Mouse (Mus musculus): ENCODE data around the gene Tspo2.
A peak's percentile ranks its signal among the peaks of the same experiment; 100 is the strongest.
"Not testable (repeated sequence)": the region's sequence is repeated elsewhere in the genome, so short reads cannot be mapped to it uniquely, and the experiment has no call there.

The Tspo2 gene

DNA sequence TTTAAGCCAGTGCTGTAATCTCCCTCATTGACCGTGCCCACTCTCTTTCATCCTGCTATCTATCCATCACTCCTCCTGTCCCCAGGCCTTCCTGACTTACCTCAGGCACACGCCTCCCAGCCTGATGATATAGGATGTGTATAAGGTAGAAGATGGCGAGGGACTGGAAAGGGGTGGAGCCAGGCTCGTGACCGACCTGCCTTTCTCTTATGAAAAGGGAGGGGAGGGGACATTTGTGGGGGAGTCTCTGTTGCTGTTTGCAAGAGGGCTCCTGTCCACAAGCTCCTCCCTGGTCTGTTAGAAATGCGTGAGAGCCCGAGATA, at the start of gene Tspo2:
Gene Tspo2 (minus strand): TSS at position 170 of the 323 bp plus-strand sequence.
- DNase-seq (ENCODE audit: low spot score) = no peak

DNA sequence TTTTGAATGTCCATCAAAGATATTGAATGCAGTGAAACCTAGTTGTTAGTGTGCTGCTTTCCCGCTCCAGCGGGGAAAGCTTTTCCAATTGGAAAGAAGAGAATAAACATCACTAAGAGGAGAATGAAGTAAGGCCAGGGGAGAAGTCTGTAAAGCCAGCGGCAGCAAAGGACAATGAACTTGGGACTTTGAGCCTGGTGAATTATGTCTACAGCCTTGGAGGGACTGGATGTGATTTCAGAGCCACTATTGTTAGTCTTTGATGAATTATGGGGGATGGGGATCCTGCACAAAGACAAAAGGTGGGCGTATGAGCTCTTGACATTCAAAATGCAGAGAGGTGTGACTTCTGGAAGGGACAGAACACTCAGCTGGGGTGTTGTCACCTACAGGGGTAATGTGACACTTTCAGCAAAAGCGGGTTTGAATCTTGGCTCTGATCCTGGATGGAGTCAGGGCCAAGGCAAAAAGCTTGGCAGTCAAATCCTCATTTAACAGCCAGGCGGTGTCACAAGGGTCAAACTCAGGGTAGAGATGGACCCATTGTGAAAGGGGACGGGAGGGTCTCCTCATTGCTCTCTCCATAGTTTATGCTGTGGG, 49.6 kb upstream of the Tspo2 start:
- DNase-seq (ENCODE audit: low spot score) = no peak

DNA sequence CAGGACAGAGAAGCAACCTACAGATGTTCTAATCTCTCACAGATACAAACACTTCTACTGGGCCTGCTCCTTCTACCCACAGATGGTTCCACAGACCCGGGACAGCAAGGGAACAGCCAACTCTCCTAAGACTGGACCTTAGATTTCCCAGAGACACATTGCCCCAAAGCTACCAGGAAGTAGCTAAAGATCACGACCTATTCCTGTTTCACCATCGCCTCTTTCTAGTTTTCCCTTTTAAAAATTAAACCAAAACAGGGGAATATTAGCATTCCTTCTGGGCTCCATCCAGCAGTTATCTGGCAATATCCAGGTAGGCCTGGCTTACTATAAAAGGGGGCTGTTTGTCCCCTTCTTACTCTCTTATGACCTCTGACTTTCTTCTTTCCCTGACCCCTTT, 46.7 kb upstream of the Tspo2 start:
- no peak for DNase-seq (ENCODE audit: low spot score)

DNA sequence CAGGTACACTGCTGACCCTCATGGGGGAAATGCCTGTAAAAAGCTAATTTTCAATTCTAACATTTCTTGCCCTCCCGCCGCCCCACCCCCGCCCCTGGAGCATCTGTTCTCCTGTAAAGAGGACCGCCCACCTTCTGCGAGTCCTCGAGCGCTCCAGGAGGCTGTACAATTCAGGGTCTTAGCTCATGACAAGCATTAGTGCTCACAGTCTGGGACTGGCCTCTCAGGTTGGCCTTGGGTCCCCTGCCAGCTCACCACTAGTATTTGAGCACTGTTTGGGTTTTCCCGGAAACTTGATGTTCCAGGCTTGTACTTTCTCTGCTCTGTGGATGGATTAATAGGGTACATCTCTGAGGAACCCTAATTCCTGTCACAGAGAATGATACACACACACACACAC, 42.7 kb upstream of the Tspo2 start:
- DNase-seq (ENCODE audit: low spot score) = no peak

DNA sequence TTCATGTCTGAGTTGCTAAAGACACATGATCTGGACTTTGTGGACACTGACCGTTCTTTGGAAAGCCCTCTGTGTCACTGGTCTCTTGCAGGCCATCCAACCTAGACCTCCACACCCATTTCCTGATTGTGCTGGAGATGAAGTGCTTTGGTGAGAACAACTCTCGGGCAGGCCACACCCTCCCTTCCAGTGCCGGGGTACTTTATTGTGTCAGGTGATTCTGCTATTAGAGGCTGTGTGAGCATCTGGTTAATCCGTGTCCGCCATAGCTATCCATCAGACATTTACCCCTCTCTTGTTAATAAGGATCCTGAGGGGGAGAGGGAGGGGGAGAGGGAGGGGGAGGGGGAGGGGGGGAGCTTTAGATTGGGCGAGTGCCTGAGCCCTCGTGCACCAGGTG, 42.3 kb upstream of the Tspo2 start:
- DNase-seq (ENCODE audit: low spot score) = no peak

DNA sequence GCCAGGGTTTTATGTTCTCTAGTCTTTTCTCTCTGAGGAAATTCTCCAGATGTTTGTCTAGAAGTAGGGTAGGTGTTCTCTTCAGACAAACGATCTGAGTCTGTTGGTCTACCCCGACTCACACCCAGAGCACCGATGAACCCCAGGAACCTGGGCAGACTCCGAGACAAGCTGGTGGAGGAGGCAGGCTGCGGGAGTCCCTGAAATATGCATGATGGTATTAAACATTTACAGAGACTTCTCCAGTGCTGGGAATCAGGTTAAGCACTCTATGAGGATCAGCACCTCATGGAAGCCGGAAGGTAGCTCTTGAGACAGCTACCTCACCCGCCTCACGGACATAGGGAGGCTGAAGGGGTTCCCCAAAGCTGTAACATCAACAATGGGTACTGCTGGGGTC, 41.3 kb upstream of the Tspo2 start:
- DNase-seq (ENCODE audit: low spot score) = no peak

DNA sequence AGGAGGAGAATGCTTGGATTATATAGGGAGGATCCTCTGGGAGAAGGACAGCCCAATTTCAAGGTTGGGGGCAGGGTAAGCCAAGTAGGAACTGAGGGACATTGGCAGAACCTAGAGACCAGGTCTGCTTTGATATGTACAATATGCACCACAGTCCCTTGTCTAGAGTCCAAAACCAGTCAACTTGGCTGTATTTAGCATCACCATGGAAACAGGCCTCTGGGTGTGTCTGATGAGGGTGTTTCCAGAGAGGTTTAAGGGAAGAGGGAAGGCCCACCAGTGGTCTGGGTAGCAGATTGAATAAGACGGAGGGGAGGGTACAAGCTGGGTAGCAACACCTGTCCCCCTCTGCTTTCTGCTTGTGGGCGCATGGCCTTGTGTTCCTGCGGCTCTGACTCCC, 38.1 kb upstream of the Tspo2 start:
- DNase-seq (ENCODE audit: low spot score) = no peak

DNA sequence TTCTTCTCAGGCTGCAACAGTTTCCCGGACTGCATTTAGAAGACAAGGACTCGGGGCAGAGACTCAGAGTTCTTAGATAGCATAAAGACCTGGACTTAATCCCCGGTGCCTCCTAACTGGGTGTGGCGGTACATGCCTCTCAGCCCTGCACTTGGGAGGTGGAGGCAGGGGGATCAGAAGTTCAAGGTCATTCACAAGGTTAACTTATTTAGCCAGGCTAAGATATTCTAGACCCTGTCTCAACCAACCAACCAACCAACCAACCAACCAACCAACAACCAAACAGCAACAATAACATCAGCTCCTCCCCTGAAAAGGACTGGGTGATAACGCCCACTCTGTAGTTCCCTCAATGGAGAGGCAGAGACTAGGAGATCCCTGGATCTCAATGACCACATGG, 32.9 kb upstream of the Tspo2 start:
- DNase-seq (ENCODE audit: low spot score) = no peak

DNA sequence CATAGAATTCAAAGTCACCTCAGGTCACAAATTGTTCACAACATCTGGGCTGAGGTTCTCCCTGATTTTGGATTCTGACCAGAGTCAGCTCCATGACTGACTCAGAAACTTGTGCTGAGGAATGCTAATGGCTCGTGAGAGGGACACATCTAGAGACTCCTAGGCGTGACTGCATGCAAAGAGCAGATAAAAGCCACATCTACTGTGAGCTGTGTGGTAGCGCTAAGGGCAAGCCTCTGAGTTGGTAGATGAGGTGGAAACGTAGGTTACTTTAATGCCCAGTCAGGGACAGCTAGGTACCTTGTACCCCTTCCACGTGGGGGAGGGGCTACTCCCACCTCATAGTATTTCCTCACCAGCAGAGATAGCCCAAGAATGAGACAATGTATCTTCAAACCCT, 32.4 kb upstream of the Tspo2 start:
- DNase-seq (ENCODE audit: low spot score) = peak; percentile 50

DNA sequence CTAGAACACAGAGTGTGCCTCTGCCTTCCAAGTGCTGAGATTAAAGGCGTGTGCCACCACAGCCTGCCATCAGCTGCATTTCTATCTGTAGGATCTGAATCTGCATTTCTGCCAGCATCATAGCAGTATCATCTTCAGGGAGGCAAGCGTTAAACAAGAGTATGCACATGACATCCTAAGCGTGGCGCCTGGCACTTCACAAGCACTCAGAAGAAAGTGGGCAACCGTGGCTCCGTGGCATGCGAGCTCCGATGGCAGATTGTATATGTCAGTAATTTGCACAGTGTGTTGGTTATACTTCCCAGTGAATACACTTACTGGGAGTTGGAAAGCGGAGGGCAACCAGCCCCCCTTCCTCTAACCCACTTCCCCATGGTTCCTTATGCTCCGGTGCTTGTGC, 28.6 kb upstream of the Tspo2 start:
- no peak for DNase-seq (ENCODE audit: low spot score)

DNA sequence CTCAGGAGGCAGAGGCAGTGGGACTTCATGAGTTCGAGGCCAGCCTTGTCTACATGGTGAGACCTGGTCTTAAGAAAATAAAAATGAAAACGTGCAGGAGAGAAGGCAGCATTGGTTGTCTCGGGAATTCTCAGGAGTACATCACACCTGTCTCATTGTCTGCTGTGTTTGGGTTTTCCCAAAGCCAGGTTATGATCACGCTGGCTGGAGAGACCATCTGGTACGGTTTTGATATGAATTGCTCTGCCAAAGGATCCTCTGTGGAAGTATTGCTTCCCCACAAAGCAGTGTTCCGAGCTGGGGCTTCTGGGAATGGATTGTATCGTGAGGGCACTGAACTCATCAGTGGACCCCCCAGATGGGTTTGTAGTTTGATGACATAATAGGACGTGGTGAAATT, 24.1 kb upstream of the Tspo2 start:
- DNase-seq (ENCODE audit: low spot score) = no peak

DNA sequence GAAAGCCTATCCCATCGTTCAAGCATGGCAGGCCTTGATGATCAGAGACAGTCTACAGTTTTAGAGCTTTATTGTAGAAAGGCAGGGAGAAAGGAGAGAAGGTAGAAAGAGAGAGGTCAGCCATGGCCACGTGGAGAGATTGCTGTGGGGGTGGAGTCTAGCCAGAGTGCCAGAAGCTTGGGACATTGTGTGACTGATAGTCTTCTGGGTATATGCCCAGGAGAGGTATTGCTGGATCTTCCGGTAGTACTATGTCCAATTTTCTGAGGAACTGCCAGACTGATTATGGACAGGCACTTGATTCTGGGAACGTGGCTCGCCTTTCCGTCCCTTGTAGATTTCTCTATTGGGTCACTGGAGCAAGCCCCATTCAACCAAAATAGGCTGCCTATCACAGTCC, 23.0 kb upstream of the Tspo2 start:
- not testable (repeated sequence) for DNase-seq (ENCODE audit: low spot score)

DNA sequence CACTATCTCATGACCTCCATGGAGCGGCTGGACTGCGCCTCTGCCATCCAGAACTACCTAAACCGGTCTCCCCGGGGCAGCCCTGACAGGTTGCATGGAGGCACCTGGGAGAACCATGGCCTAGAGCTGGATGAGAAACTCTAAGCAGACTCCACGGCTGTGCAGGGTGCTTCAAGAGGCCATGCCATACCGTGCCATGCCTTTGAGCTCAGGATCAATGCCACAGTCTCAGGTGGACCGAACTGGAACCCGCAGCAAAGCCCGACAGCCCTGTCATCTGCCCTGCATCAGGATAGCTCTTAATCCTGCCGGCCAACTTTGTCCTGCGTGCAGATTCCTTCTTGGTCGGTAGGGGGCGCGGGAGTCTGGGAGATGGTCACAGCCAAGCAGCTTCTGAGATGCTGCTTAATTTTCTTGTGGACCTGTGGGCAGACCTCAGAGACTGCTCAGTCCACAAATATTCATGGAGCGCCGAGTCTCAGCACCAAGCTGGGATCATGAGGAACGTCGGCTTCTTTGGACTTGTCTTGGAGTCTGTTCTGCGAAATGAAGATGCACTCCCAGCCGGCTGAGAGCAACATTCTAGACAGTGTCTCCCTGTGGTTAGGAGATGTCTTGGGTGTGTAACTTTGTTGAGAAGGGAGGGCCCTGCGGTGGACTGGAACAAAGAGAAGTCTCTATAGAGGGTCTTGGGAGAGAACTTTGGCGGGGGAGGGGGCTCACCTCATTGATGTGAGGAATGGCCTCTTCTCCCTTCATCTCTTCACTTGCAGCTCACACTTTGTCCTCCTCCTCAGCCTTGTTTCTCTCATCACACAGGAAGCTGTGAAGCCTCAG, 16.3 kb upstream of the Tspo2 start:
- DNase-seq (ENCODE audit: low spot score) = peak; percentile 71

DNA sequence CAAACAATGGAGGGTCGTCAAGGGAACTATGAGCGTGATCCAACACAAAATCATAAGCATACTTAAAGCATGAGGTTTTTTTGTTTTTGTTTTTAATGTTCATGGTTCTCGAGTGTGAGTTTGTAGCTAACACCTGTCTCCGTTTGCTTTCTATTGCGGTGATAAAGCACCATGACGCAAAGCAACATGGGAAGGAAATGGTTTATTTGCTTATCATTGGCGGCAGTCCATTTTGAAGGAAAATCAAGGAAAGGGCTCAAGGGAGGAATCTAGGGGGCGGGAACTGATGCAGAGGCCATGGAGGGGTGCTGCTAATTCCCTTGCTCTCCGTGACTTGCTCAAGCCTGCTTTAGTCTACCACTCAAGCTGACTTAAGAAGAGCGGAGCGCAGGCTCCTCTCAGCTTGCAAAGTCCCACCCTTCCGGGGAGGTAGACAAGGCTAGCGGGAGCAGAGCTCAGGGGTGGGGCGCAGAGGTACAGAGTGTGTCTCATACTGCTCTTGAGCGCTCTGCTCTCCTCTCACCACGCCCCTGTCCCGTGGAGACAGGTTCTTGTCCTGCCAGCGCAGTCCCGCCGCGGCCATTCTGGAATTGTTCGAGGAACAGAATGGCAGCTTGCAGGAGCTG, 15.6 kb upstream of the Tspo2 start:
- no peak for DNase-seq (ENCODE audit: low spot score)

DNA sequence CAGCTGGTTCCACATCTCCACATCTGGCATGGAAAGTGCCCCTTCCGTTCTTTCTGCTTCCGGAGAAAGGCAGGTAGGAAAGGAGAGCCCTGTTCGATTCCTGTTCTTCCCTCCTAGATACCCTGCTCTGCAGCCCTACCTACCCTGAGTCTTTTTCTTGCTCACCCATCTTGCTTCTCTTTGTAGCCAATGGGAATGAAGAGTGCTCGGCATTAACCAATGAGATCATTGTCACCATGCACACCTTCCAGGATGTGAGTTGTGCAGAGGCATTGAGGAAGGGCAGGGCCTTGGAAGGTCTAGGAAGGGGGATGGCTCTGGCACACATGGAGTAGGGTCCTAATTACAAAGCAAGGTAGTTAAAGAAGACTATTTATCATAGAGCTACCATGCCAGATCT, 12.1 kb upstream of the Tspo2 start:
- no peak for DNase-seq (ENCODE audit: low spot score)

DNA sequence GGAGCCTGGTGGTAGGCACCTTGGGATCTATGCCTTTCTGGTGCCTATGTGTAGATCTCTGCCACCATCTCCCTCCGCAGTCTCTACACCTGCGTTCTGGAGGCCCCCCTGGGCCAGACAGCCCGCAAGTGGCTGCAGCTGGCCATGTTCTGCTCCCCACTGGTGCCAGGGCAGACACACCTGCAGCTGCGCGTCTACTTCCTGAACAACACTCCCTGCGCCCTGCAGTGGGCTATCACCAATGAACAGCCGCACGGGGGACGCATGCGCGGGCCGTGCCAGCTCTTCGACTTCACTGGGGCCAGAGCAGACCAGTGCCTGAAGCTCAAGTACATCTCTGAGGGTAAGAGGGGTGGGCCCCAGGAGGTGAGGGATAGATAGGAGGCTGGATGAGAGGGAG, 10.8 kb upstream of the Tspo2 start:
- no peak for DNase-seq (ENCODE audit: low spot score)

DNA sequence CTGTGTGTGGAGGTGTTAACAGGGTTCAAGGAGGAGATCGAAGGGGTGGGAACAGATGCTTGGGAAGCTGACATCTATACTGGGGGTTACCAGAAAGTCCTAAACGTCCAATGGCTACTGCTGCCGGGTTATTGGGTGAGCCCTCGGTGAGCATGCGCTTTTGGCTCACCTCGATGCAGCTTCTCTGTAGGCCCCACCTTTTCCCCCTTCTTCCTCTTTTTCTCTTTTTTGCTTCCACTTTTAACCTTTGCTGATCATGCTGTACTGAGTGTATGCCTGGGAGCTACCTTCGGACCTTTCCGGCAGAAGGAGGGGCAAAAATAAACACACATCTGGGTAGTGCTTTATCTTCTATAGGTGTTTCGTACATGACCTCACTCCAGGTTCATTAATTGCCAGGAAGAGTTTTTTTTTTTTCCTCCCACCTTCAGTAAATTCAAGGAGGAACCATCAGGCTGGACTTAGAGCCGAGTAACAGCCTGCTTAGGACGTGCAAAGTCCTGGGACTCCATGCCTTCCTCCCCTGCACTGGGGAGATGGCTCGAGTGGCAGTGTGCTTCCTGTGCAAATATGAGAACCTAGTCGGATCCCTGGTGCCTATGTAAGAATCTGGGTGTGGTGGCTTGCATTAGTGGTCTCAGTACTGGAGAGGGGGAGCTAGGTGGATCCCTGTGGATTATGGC, 6.8 kb upstream of the Tspo2 start:
- DNase-seq (ENCODE audit: low spot score) = no peak

DNA sequence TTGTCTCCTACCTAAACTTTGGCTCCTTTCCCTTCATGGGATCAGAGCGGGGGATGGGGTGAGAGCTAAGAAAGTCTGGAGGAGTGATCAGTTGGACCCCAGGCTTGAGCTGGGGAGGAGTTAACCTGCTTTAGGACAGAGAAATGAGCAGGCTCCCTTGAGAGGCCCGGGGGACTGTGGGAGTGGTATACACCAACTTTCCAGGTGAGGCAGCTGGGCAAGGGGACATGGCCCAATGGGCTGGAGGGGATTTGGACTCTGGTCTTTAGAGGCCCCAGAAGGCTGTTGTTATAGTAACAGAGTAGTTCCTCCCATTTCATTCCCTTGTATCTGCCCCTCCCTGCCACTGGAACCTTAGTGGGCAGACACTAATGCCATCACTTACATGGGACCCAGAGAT, 4.6 kb upstream of the Tspo2 start:
- DNase-seq (ENCODE audit: low spot score) = no peak

DNA sequence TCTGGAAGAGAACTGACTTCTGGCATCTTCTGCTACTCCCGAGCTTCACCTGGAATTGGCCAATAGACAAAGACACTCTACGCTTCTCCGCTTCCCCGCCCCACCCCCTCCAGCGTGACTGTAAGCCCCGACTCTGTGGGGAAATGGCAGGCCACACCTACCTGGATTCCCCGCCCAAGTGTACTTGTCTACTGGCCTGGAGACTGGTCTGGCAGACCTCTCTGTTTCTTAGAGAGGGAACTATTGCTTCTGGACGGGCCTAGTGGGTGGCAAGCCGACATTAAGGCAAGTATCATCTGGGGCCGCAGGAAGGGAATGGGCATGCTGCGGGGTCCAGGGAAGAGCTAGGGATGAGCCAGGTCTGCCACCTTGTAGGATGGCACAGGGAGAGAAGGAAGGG, 3.4 kb upstream of the Tspo2 start, which contains the start of gene Unc5cl:
Gene Unc5cl (plus strand): TSS at position 214 of the 400 bp plus-strand sequence.
- DNase-seq (ENCODE audit: low spot score) = no peak

DNA sequence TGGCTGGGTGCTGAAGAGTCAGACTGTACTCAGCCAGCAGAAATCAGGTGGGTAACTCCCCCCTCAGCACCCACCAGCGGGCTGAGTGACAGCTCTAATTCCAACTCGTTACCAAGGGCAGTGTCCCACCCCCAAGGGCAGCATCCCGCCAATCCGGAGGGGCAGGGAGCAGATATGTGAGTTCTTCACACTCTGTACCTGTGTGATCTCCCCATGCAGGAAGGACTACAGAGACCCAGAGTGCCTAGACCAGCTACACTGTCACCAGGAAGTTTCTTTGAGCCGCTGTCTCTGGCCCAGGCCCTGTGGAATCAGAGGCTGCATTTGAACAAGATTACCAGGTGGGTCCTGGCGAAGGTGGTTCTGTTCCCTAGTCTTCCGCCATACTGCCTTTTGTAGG, 2.9 kb upstream of the Tspo2 start:
- DNase-seq (ENCODE audit: low spot score) = no peak

DNA sequence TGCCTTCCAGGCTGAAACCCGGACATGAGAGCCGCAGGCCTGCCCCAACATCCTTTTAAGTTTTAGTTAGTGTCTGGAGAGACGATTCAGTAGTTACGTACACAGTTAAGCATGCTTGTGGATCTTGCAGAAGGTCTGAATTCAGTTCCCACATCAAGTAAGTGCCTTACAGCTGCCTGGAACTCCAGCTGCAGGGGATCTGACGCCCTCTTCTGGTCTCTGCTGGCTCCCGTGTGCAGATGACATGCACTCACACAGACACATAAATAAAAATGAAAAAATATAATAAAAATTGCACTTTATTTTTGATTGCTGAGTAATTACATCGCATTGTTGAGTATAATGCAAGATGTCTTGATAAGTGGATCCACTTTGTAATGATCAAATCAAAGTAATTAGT, 2.2 kb upstream of the Tspo2 start:
- DNase-seq (ENCODE audit: low spot score) = no peak

DNA sequence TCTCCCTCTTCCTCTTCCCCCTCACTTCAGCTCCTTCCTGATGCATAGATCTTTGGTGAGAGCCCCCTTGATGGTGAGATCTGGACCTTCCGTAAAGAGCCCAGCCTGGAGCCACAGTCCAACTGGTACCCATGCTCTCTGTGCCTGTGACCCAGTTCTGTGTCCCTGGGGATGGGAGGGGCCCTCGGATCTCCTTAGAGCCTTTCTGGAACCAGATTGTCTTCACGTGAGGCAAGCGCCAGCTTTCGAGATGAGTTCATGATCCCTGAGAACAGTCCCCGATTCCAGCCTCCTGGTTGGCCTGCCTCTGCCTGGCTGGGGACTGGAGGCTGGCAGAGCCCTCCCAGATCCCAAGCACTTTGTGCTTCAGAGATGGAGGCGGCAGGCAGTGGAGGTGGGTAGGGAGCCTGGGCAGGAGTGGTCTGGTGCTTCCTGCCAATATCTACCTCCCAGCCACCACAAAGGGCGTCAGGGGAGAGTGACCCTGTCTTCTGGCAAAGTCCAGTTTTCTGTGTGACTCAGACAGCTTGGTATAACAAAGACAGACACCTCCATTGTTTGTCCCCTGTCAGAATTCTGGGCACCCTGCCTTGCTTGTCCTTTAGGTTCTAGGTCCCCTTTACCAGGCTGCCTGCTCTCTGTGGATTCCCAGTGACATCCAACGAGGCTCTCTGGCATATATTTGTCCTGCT, 577 bp upstream of the Tspo2 start:
- DNase-seq (ENCODE audit: low spot score) = no peak
